Mouse (Mus musculus): ENCODE data around the gene Hoxa2.

The Hoxa2 gene

DNA sequence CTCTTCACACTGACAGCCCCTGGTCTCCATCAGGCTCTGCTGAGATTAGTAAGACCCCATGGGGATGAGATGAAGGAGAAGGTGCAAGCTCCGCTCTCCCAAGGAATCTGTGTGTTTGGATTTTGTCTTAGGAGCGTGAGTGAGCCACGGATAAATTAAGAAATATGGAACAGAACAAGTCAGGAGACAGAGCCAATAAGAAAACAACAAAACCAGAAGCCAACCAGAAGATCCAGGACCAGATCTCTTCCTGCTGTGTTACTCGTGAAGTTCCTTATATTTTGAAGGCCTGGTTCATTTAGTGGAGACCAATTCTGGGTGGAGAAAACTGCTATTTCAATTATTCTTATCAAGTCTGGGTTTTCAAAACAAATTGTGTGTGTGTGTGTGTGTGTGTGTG is 13.1 kb downstream of the Hoxa2 start:
- no peak for DNase-seq (ENCODE audit: low spot score in 2 of 2)

DNA sequence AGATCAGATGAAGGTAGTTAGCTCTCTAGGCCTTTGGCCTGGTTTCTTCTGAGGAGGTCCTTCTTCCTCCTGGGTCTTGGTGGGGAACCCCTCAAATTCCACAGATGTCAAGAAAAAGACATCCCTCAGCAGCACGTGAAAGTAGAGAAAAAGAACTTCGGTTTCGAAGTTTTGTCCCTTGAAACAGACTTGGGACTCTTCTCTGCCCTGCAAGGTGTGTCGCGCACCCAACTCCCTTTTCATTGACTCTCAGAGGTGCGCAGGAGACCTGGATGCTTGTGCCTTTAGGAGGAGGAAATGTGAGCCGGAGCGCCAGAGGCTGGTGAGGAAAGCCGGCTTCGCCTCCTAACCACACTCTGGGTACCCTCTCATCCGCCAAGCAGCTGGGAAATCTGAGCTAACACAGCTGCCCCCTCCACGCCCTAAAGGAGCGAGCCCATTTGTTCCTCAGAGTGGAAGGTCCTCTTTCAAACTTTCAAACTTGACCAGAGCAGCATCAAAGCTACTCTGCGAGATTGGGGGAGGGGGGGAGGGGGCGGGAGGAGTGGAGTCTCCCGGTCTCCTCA is 14.1 kb downstream of the Hoxa2 start:
- no peak for DNase-seq (ENCODE audit: low spot score in 2 of 2)

DNA sequence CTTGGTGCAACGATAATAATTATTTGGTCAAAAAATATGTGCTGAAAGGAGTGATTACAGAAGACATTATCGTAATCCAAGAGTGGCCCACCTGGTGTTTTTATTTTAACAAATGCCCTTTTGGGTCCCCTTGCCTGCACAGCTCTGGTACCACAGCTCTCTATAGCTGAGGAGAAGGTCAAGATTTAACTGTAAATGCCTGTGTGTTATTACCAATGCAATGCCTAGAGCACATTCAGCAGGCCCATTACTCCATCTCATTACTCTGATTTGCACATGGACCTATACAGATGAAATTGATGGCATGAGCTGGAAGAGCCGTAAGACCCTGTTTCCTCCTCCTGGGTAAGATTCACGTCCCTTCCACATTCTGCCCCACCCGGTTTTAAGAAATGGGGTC is 25.5 kb downstream of the Hoxa2 start:
- no peak for DNase-seq (ENCODE audit: low spot score in 2 of 2)

DNA sequence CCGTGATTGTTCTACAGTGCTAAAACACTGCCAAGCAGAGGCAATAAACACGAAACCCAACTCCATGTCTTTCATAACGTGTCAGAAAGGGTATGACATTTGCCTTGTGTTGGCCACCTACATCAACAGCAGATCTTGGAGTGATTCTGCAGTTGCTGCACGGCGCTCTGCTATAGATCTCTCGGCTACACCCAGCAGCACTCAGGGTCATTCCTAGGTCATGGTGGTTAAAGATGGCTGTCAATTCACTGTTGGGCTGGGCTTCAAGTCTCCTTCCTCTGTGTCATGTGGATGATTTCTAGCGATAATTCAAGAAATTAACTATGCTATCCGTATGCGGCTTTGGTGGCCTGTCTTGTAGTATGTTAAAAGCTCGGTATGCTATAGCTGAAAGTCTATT is 26.1 kb downstream of the Hoxa2 start:
- DNase-seq (ENCODE audit: low spot score in 2 of 2), result no peak

DNA sequence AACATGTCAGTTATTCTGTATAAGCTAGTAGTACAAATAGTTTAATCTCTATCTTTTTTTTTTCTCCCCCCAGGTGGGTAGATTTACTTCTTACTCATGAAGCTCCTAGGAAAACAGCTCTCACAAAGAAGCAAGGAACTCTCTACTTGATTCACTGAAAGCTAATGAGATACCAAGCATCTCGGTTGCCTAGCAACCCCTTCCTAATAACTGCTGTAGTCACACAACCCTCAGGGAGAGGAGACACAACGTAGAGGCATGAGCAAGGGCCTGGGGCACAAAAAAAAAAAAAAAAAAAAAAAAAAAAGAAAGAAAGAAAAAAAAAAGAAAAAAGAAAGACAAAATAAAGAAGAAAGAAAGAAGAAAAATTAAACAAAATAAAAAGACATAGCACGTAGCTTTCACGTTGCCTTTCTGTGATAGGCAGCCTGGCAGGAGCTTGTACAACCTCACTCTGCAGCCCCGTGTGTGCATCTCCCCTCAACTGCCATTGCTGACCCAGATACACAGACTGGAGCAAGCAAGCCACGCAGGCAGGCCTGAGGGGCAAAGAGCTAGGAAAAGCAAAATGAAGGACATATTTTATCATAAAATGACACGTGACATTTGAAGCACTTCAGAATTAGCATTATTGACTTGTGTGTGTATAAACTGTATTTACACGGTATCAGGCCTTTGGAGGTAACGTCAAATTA is 26.6 kb downstream of the Hoxa2 start:
- no peak for DNase-seq (ENCODE audit: low spot score in 2 of 2)

DNA sequence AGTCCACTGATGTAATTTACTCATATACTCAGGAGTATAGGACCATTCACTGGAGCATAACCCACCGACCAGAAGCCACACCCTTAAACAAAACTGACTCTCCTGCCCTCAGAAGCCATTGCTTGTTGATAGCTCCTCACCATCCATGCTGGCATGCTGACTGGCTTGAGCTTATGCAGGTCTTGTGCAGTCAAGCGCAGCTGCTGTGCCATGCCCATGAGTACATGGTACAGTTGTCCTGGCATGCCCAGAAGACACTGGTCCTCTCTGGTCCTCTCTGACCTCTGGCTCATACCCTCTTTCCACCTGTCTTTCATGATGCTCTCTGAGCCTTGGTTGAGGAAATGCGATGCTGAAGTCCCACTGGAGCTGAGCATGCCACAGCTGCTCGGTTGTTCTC is 41.0 kb downstream of the Hoxa2 start:
- DNase-seq (ENCODE audit: low spot score in 2 of 2), result no peak

DNA sequence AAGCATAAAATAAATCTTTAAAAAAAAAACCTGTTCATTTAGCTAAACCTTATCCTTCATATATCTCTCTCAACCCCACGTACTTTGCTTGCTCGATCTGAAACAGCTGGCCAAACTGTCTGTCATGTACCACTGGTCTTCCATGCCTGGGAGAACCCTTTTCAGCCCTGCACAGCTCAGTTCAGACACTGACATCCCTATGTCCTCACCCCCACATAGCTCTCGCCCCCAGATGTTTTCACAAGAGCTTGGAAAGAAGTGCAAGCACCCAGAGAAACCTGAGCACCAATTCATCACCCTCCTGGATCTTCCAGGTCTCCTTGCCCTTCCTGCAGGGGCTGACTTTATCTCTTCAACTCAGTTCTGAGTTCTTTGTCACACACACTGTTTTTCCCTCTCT is 43.5 kb downstream of the Hoxa2 start:
- no peak for DNase-seq (ENCODE audit: low spot score in 2 of 2)

DNA sequence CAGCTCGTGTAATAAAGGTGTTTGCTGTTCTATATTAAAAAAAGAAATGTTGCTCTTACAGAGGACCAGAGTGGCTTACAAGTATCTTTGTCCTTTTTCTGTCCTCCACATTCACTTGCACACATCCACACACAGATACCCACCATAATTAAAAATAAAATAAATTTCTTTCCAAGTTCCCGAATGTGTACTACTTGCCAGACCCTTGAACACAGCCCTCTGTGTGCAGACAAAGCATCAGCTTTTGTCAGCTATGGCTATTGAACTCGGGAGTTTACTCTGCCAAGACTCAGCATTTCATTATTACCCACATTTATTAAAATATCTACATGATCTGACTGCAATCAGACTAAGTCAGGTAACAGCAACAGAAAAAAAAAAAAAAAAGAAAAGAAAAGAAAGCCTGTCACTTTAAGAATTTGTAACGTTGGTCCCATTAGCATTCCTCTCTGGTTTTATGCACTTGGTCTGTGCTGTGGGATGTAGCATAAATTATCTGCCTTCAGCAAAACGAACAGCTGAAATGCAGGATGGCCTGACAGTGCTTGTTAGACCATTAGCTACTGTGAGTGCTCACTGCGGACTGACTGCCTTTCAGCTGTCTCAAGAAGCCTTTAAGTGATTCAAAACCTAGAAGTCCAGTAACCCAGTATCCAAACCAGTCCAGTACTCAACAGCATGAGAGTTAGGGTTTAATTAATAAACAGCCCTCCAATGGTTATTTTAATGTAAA is 45.6 kb downstream of the Hoxa2 start:
- no peak for DNase-seq (ENCODE audit: low spot score in 2 of 2)

DNA sequence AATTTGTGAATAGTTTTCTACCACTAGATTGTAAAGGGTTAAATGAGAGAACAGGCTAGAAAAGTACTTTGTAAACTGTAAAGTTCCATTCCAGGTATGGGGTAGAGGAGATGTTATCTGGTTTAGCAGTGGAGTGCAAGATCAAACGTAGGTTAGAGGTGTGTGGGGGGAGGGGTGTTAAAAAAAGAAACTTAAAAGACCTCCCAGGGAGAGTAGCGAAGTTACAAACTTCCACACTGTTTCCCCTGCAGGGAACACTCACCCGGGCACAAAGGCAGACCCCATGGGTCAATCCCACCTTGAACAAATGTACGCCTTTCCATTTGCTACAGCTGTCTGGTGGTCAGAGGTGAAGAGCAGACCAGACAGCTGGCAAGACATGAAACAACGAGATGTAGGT is 48.7 kb downstream of the Hoxa2 start:
- DNase-seq (ENCODE audit: low spot score in 2 of 2), result no peak

Data from urinary bladder, postnatal 4 days (tissue).